Mouse (Mus musculus) A20 (cell line): ENCODE results near the gene Actl6b.
A peak's percentile ranks its signal among the peaks of the same experiment; 100 is the strongest.

Source experiments
- DNase-seq: peaks from one replicate; pipeline ENCODE4 v3.0.0-alpha.2; 2011; ENCODE audit warnings: low read depth, low spot score

The Actl6b gene

DNA sequence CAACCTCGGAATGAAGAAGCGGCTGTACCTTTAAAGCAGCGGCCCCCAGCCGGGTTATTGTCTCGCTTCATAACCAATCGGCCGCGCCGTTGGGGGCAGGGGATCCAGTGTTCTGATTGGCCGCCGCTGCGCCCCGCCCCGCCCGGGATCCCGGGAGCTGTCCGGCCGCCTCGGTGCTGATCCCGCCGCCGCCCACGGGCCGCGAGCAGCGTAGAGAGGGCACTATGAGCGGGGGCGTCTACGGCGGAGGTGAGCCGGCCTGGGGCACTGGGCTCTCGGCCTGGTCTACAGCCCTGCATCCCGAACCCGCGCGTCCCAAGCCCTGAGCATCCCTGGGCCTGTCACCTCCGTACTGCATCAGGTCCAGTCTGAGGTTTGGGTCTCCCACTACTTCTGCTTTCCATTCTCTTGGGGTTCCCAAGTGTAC is at the start of gene Actl6b:
Gene Actl6b, plus strand, starts transcription at position 107 of the 427 bp plus-strand sequence.
- no peak for DNase-seq

DNA sequence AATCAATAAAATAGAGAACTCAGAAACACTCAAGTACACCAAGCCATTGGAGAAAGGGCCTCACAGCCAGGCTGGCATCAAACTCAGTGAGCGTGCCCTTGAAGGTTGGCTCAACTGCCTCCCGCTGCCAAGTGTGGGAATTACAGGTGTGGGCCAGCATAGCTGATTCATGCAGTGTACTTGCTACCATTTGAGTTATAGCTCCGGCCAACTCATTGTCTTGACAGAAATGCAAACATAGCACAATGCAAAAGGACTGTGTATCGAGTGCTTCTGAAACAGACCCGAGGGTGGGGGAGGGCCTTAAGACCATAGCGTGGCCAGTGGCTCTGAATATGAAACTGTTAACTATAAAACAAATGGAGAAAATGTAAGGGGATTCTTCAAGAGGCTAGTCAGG is 49.3 kb upstream of the Actl6b start:
- DNase-seq, result peak; percentile 65

DNA sequence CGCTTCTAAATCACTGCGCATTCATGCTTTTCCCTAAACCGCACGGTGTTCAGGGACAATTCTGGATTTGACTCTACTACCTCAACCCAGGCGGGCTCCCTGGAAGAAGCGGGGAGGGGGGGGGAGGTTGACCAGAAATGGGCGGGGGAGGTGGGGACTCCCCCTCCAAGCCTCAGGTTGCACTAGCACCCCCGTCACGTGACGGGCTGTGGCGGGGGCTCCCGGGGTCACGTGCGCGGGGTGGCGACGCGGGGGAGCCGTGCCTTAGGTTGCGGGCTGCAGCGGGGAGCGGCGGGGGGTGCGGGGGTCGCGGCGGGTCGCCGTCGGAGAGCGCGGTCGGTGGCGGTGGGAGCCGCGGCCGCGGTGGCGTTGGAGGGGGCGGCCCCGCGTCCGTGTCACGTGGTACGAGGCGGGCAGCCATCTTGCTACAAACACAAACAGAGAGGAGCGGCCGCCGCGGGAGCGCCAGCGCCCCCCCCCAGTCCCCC is 43.3 kb upstream of the Actl6b start:
- peak; percentile 83 for DNase-seq

DNA sequence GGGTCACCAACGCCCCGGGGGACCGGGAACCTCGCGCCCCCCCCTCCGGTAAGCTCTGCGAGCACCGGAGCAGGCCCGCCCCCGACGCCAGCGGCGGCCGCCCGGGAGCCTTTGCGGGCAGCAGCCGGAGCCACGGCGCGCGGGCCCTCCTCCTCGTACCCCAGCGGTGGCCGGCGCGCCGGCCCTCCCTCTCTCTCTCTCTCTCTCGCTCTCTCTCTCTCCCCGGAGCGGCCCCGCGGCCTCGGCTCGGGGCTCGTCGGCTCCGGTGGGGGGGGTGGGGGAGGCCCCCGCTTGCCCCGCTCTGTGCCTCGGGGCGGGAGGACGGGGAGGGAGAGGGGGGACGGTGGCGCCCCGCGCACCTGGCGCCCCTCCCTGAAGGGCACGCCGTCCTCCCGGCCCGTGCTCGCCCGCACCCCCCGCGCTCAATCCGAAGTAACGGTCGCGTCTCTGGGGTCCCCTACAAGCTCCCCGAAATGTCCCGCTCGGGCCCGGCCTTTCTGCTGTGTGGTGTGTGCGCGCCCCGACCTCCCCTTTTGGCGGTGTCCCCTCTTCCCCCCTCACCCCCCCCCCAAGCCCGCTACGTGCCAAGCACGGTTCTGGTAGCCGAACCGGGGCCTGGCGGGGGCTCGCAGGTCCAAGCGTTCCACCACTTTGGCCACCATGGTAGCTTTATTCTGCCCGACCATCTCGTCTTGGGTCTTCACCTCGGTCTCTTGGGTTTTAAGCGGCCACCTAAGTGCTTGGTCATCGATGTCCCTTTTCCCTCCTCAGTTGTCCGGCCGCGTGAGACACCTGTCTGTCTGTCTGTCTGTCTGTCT is 42.5 kb upstream of the Actl6b start:
- peak; percentile 67 for DNase-seq

DNA sequence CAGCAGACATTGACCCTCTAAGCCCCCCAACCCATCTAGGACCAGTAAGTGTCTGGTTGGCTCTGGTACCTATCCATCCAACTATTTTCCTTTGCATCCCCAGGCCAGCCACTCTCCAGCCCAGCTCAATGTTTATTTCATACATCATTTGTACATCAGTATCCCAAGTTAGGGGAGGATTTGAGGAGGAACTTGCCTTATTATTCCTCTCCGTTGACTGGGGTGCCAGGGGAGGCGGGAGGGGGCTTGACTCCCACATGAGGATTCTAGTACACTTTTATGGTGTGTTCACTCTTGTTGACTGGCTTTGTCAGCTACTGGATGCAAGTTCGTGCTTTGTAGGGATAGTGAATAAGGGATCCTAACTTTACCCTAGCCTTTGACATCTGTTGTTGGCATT is 41.6 kb upstream of the Actl6b start:
- no peak for DNase-seq

DNA sequence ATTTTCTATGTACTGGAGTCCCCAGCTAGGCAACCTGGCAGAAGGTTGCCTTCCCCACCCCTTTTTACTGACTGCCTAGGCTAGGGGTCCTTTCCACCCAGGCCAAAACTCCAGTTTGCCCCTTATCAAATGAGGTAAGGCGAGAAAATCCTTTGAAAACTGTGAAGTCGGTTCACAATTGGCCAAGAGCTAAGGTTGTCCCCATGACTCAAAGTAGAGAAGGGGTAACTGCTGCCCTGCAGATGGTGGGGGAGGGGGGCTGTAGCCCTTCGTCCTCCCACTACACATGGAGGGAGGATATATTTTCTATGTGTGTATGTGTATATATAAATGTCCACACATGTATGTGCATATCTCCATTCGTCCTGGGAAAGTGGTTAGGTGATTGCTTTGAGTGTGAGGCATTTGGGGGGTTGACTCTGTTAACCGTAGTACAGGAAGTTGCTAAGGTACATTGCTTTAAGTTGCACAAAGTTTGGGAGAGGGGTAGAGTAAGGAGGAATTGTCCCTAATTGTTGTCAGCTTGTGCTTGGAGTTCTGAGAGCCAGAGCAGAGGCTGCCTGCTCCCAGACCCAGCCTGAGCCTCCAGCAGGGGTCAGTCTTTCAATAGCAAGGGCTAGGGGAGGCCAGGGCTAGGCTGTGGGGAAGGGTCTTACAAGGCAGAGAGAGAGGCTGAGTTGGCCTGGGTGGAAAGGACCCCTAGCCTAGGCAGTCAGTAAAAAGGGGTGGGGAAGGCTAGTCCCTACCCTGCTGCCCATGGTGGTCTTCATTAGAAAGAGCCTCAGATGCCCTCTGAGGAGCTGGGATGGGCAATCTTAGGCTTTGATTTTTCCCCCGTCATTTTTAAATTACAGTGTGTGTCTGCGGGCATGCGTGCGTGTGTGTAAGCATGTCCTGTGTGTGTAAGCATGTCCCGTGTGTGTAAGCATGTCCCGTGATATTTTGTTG is 40.2 kb upstream of the Actl6b start:
- no peak for DNase-seq

DNA sequence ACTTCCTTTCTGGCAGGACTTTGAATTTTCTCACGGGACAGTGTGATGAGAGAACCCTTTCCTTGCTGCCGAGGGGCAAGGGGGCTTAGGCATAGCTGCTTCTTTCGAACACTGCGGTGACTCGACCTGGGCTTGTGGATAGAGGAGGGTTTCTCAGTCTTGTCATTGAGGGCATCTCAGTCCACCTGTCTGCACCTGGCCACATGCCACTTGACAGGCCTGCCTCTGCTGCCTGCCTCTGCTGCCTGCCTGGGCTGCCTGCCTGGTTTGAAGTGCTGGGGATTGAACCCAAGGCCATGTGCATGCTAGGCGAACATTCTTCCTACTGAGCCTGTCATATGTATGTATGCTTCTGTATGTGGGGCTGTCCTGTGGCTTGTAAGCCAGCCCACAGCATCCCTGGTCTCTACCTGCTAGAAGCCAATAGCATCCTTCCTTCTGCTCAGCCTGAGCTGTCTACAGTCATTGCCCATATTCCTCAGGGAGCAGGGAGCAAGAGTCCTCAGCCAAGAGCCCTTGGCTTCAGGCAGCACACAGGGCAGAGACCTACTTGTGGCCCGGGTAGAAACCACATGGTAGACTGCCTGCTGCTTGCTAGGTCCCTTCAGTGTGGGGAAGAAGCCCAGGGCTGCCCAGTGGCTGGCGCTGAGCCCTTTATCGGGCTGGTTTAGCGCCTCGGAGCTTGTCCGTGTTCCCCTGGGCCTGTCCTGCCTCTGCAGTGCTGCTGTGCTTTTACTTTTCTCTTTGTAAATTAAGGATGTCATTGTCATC is 39.2 kb upstream of the Actl6b start:
- DNase-seq, result no peak

DNA sequence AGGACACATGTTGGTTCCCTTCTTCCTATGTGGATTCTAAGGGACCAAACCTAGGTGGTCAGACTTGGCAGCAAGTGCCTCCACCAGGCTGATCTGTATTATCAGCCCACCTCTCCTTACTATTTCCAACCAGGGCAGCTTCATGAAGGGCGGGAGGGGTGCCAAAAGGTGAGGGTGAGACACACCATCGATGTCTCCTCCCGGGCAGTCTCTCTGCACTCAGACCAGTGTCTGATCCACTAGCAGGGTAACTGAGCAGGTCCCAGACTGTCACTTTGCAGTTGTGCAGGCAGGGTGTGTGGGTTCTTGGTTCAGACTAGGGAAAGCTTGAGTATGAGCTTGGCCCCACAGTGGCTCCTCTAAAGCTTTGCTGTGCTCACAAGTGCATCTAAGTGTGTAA is 38.5 kb upstream of the Actl6b start:
- DNase-seq, result no peak

DNA sequence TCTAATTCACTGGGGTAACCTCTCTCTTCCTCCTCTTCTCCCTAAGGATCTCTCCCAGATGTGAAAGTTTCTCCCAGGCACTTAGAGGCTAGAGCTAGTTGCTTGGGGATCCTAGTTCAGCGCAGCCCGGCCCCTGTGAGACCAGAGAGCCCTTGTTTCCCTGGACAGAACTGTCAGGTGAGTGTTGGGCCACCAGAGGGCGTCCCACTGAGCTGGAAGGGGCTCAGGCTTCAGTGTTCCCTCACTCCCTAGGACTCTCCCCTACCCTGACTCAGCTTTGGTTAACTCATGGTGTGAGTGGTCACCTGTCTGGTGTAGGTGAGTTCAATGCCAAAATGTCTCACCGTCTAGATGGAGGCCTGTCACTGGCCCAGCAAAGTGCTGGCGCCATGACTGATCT is 34.9 kb upstream of the Actl6b start, which contains the start of gene Gigyf1:
Gene Gigyf1, plus strand, starts transcription at position 113 of the 400 bp plus-strand sequence.
- no peak for DNase-seq

DNA sequence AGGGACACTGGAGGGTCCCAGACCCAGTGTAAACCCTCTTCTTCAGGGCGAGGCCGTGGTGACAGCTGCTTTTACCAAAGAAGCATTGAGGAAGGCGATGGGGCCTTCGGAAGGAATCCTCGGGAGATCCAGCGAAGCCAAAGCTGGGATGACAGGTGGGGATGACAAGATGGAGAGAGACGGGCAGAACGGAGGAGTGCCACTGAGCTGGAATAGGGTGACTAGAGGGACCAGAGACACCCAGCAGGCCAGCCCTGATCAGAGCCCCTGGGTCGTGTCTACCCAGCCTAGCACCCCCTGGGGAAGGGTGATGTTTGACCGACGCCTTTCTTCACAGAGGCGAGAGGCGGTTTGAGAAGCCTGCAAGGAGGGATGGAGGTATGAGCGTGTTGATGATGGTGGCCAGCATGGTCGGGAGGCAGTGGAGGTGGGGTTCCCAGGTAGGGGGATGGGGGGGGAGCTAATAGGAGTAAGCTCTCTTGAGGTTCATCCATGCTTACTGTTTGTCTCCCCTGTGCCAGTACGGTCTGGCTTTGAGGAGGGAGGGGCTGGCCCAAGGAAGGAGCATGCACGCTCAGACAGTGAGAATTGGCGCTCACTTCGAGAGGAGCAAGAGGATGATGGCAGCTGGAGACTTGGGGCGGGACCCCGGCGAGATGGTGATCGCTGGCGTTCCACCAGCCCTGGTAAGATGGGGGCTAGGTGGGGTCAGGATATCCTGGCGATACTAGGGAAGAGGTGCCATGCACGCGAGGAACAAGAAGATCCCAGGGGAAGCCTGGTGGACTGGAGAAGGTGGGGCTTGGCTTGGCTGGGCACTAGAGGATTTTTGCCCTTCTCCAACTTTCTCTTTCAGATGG is 33.4 kb upstream of the Actl6b start:
- DNase-seq, result no peak

DNA sequence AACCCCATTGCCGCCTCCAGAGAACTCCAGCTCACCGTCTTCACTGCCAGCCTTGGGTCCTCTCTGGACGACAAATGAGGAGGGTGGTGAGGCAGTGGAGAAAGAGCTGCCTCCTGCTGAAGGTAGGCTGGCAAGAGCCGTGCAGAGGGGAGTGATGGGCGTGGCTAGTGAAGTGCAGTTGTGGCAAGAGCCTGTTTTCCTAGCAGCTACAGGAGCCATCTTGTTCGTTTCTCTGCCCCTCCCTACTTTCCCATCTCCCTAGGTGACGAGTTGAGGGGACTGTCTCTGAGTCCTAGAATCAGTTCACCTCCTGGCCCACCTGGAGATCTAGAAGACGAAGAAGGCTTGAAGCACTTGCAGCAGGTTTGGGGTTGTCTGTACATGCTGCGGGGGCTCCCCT is 31.5 kb upstream of the Actl6b start:
- DNase-seq, result no peak

DNA sequence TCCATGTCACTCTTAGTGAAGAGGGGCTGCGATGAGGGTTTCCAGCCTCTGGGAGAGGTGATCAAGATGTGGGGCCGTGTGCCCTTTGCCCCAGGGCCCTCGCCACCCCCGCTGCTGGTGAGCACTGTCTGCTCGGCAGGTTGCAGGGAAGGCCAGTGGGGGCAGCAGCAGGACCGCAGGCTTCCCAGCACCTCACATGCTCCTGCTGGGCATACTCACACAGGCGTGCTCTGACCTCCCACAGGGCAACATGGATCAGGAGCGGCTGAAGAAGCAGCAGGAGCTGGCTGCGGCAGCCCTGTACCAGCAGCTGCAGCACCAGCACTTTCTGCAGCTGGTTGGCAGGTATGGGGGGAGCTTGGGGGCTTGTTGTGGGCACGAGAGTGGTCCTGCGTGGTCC is 30.6 kb upstream of the Actl6b start:
- DNase-seq, result no peak

DNA sequence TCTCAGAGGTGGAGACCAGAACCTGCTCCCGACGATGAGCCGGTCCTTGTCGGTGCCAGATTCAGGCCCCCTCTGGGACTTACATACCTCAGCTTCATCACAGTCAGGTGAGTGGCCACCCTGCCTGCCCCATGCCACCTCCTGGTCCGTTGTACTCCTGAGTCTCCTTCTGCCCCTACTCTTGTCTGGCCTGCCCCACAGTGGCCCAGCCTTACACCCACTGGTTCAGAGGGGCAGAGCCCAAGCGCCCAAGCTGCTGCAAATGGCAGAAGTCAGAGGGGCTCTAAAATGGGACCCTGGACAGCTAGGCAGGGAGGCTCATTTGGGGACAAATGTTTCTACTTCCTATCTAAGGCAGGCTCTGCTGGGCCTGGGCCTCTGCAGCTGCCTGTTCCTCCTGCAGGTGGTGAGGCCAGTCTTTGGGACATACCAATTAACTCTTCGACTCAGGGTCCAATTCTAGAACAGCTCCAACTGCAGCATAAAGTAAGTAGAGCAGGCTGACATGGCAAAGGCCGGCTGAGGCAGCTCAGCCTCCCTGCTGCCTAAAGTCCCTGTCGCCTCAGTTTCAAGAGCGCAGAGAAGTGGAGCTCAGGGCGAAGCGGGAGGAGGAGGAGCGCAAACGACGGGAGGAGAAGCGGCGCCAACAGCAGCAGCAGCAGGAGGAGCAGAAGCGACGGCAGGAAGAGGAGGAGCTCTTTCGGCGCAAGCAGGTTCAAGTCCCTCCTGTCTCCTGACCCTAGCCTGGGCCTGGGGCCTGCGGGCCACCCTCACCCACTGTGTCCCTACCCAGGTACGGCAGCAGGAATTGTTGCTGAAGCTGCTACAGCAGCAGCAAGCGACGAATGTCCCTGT is 29.7 kb upstream of the Actl6b start:
- DNase-seq, result no peak

DNA sequence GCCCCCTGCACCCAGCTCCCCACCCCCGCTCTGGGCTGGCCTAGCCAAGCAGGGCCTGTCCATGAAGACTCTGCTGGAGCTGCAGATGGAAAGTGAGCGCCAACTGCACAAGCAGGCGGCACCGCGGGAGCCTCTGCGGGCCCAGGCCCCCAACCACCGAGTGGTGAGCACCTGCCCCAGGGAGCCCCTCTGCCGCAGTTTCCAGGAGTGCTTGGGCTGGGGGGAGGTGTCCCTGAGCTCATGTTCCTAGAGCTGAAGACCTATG is 29.1 kb upstream of the Actl6b start:
- DNase-seq, result no peak

DNA sequence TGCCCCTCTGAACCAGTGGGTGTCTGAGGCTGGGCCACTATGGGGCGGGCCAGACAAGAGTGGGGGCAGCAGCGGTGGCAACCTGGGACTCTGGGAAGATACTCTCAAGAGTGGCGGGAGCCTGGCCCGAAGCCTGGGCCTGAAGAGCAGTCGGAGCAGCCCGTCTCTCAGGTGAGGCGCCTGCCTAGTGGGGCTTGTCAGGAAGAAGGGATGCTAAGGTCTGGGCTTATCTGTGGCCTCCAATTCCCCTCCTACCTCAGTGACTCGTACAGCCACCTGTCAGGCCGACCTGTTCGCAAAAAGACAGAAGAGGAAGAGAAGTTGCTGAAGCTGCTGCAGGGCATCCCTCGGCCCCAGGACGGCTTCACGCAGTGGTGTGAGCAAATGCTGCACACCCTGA is 28.6 kb upstream of the Actl6b start:
- DNase-seq, result no peak

DNA sequence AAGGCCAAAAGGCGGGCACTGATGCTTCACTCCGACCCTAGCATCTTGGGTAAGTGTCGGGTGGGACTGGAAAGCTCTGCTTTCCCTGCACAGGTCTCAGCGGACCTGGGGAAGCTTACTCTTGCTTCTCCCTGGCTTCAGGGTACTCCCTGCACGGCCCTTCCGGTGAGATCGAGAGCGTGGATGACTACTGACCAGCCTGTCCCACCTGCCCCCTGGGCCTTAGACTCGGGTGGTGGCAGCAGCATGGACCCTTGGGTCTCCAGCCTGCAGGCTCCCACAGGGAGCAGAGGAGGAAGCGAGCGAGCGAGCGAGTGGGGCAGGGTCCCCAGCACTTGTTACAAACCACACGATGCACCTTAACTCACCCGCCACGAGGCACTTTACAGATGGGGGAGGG is 27.8 kb upstream of the Actl6b start:
- no peak for DNase-seq

DNA sequence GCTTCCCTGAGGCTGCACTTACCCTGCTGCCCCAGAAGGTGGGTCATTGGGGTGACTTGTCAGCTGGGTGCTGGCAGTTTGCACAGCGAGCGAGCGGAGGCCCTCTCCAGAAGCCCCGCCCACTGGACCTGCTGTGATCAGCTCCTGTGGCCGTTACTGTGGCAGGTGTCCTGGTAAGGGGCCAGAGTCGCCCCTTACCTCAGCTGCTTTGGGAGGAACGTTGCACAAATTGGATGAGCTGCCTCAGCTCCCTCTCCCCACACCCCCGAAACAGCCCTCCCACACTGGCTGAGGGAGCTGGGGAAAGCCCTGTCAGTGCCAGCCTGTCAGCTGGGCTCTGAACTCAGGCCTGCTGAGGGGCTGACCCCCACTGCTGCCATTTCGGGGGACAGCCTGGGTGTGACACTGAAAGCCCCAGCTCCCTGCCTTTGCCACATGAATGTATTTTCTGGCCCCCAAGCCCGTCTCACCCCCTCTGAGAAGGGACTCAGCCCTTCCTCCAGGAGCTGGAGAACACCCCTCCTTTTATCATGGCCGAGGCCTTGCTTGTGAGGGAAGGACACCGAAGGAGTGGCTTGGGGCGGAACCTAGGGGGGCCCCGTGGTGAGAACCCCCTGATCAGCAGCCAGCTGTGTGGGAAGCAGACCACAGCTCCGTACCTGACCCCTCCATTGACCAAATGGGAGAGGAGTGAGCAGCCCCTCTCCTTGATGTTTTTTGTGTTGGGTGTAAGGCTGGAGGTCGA is 27.0 kb upstream of the Actl6b start:
- no peak for DNase-seq

DNA sequence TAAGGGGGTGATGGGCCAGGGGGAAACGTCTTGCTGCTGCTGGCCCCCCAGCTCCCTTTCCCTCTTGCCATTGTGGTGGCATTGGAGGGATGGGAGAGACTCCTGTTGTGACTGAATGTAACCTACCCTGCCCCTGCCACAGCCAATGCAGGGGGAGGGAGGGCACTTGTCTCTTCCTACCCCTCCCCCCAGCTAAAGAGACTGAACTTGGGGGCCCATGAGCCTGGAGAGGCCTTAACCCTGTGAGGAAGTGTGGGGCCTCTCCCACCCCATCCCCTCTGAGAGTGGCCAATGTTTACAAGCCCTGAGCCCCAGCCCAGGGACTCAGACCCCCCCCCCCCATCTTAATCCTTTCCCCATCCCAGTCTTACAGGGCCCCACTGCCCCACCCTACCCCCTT is 25.9 kb upstream of the Actl6b start:
- DNase-seq, result no peak

DNA sequence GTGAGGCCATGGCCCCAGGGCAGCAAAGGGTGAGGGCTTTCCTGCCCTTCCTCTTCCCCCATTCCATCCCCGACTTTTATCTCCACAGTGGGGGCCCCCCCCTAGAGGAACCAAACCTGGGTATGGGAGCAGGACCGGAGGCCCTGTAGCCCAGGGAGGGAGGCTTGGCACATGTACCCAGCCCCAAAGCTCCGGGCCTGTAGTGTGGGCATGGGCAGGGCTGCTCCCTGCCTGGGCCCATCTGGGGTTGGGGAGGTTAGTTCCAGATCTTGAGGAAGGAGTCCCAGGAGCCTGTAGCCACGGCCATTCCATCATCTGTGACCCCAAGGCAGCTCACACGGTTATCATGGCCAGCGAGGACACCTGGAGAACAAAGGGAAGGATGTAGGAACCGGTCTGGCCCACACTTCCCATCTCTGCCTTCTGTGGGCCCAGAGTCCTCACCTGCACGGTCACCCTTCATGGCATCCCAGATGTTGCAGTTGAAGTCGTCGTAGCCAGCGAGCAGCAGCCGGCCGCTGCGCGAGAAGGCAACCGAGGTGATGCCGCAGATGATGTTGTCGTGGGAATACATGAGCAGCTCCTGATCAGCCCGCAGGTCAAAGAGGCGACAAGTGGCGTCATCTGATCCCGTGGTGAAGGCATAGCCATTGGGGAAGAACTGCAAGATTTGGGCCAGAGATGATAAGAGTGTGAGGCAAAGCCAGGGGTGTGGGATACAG is 24.9 kb upstream of the Actl6b start:
- no peak for DNase-seq
